Comparison of ENCODE assay signal across 16 mouse cellular contexts in the genomic region with DNA sequence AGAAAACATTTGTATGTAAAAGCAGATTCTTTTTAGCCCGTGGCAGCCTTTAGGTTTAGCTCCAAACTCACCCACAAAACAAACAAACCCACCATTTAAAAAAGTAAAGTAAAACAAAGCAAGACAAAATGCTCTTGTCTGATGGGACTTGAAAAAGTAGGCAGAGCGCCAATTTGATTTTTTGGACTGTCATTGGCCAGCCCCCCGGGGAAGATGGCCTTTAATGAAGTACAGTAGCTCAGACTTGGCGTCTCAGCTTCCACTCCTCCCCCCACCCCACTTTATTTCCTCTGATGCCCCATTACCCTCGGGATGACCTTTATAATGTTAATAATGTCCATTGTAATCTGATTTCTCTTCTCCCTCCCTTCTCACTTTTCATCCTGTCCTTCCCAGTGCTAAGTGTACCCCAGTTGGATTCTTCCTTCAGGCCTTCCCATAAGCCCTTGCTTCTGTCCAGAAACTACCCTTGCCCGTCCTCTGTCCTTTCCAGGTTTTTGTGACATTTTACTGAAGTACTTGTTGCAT.
"Had no signal": no experiment of that assay in that cellular context is flagged by ENCODE, and none has a peak within 500 bp of the region (broad histone marks: within the 10 kb centered on the region; RNA-seq: fewer than 3 reads in every experiment).

No protein-coding gene starts in this region.

- H3K27me3 ChIP-seq: liver, embryonic 13.5 days; liver, embryonic 15.5 days; megakaryocyte, embryonic 14.5 days; midbrain, embryonic 13.5 days; midbrain, embryonic 15.5 days; neural tube, embryonic 12.5 days; stomach, embryonic 15.5 days had no signal

- H3K4me1 ChIP-seq: liver, embryonic 13.5 days; liver, embryonic 15.5 days; midbrain, embryonic 15.5 days; neural tube, embryonic 12.5 days; stomach, embryonic 15.5 days had no signal

- H3K4me3 ChIP-seq: liver, embryonic 13.5 days; liver, embryonic 15.5 days; megakaryocyte, embryonic 14.5 days; midbrain, embryonic 13.5 days; midbrain, embryonic 15.5 days; neural tube, embryonic 12.5 days; stomach, embryonic 15.5 days had no signal

- H3K9ac ChIP-seq: liver, embryonic 13.5 days; liver, embryonic 15.5 days; liver, postnatal 0 days; midbrain, embryonic 13.5 days; midbrain, embryonic 15.5 days; neural tube, embryonic 12.5 days; stomach, embryonic 15.5 days had no signal

- H3K4me2 ChIP-seq: liver, embryonic 13.5 days; liver, embryonic 15.5 days; midbrain, embryonic 11.5 days; midbrain, embryonic 13.5 days; midbrain, embryonic 15.5 days; neural tube, embryonic 12.5 days; stomach, embryonic 15.5 days had no signal

- DNase-seq: liver, embryonic 13.5 days; liver, postnatal 0 days; lung, postnatal 36 days; right cerebral cortex, postnatal 14 days; thymus, adult 2 months; thymus, postnatal 25 days had no signal

- H3K36me3 ChIP-seq: liver, embryonic 13.5 days; liver, embryonic 15.5 days; midbrain, embryonic 13.5 days; midbrain, embryonic 15.5 days; neural tube, embryonic 12.5 days; stomach, embryonic 15.5 days had no signal

- ATAC-seq: liver, postnatal 0 days; lung, postnatal 0 days; midbrain, embryonic 13.5 days; midbrain, embryonic 15.5 days had no signal

- H3K27ac ChIP-seq: liver, embryonic 13.5 days; liver, embryonic 15.5 days; macrophage; midbrain, embryonic 13.5 days; midbrain, embryonic 15.5 days; neural tube, embryonic 12.5 days; stomach, embryonic 15.5 days; stomach, postnatal 0 days had no signal

- H3K9me3 ChIP-seq: liver, embryonic 13.5 days; liver, embryonic 15.5 days; megakaryocyte, embryonic 14.5 days; midbrain, embryonic 13.5 days; midbrain, embryonic 15.5 days; neural tube, embryonic 12.5 days; stomach, embryonic 15.5 days had no signal
